Mouse (Mus musculus): ENCODE results near the gene Nfkbil1. TPM values are rescaled to one million over a fixed set of nuclear protein-coding genes. Genes with fewer than 3 reads are reported as not detected.

Gene Nfkbil1
- polyA plus RNA-seq, 1 experiment from 2014 or later, result 4.3 TPM

DNA sequence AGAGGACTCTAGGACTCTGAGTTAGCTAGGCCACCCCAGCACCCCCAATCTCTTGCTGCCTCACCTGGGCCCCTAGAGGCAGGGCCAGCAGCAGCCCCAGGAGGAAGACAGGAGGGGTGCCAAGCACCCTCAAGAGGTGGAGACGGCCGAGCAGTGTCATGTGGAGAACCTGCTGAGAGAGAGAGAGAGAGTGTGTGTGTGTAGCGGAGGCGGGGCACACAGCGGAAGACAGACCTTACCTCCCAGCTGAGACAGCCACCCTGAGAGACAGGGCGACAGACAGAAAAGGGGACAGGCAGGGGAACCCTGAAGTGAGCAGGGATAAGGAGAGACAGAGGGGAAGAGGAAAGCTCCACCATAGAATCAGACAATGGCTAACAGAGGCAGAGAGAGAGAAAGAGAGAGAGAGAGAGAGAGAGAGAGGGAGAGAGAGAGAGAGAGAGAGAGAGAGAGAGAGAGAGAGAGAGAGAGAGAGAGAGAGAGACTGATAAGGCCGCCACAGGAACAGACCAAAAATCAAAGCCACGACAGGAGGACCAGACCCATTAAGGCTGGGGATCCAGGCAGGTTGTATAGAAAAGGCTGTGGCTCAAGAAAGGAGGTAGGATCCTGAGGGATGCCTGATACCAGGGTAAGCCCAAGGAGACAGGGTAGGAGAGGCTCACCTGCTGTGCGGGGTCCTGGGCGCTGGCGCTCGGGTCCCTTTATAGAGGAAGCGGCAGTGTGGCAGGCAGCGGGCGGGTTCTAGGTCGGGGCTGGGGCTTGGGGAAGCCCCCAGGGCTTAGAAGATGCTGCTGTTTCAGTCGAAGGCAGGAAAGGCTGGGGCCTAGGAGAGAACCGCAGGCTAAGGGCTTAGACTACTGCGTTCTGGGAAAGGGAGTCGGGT is 30.9 kb downstream of the Nfkbil1 start, which contains the start of gene Lta:
TSS of gene Lta (minus strand) at position 858 of the 886 bp plus-strand sequence.
- H3K4me3 ChIP-seq (ENCODE audit: low read depth, low read length), result no peak within 1 kb of the TSS

DNA sequence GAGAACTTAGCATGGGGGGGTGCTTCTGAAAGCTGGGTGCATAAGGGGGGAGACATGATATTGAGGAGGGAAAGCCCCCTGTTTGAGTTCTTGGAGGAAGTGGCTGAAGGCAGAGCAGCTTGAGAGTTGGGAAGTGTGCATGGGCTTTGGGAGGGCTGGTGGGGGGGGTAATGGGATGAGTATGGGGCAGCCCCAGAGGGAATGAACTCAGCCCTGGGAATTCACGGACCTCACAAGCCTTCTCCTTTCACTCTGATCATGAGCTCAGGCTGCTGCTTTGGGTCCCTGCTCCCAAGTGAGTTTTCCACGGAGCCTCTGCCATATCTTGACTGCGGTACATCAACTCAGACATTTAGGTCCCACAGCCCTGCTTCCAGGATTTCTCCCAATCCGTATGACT is 33.1 kb downstream of the Nfkbil1 start:
- Histone ChIP-seq H3K36me3 (ENCODE audit: control insufficient read depth, insufficient read depth, low read length) (no peaks in the 10 kb centered on the region), H3K4me3 (ENCODE audit: low read depth, low read length) (no peak overlapping the region), H3K4me1 (replicated peaks; ENCODE audit: control insufficient read depth, insufficient read depth, low read length) (no peaks in the 10 kb centered on the region)

More for the DNA sequence above, 30.9 kb downstream of the Nfkbil1 start, which contains the start of gene Lta:
- Histone ChIP-seq H3K27me3 (replicated peaks; ENCODE audit: control insufficient read depth, insufficient read depth, low read length) (peaks cover 19% of the 10 kb centered on the region; the same call in 1 of the 2 replicates), H3K9me3 (ENCODE audit: control insufficient read depth, low read length) (no peaks in the 10 kb centered on the region), H3K9ac (ENCODE audit: low read length) (no peak within 1 kb of the TSS), H3K27ac (ENCODE audit: low read depth) (no peak within 1 kb of the TSS), H3K4me2 (ENCODE audit: low read length) (no peak within 1 kb of the TSS), H3K4me1 (replicated peaks; ENCODE audit: control insufficient read depth, insufficient read depth, low read length) (no peaks in the 10 kb centered on the region), H3K36me3 (ENCODE audit: control insufficient read depth, insufficient read depth, low read length) (no peaks in the 10 kb centered on the region)
- no peak for DNase-seq (ENCODE audit: low spot score)
- ATAC-seq (replicated peaks; ENCODE audit: low FRiP score, low TSS enrichment, low read depth), result no peak
- WGBS, result 34% methylated on average over 20 of the region's 20 CpGs

DNA sequence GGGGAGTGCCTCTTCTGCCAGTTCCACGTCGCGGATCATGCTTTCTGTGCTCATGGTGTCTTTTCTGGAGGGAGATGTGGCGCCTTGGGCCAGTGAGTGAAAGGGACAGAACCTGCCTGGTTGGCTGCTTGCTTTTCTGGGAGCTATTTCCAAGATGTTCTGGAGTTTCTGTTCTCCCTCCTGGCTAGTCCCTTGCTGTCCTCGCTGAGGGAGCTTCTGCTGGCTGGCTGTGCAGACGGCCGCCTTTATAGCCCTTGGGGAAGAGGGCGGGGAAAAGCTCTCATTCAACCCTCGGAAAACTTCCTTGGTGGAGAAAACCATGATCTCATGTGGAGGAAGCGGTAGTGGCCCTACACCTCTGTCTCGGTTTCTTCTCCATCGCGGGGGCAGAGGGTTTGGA is 33.8 kb downstream of the Nfkbil1 start, which contains the start of gene Tnf:
TSS of gene Tnf (minus strand) at position 221 of the 400 bp plus-strand sequence.
- Histone ChIP-seq H3K4me2 (ENCODE audit: low read length) (peak within 1 kb of the TSS; percentile 22; the same call in 1 of the 2 replicates), H3K9me3 (ENCODE audit: control insufficient read depth, low read length) (no peaks in the 10 kb centered on the region), H3K4me1 (replicated peaks; ENCODE audit: control insufficient read depth, insufficient read depth, low read length) (no peaks in the 10 kb centered on the region), H3K27ac (ENCODE audit: low read depth) (no peak within 1 kb of the TSS), H3K4me3 (ENCODE audit: low read depth, low read length) (no peak within 1 kb of the TSS), H3K9ac (ENCODE audit: low read length) (no peak within 1 kb of the TSS), H3K36me3 (ENCODE audit: control insufficient read depth, insufficient read depth, low read length) (no peaks in the 10 kb centered on the region), H3K27me3 (replicated peaks; ENCODE audit: control insufficient read depth, insufficient read depth, low read length) (peaks cover 29% of the 10 kb centered on the region)
- DNase-seq (ENCODE audit: low spot score), result no peak
- no peak for ATAC-seq (replicated peaks; ENCODE audit: low FRiP score, low TSS enrichment, low read depth)
- WGBS, result 29% methylated on average over 13 of the region's 13 CpGs

More for the DNA sequence above, 33.1 kb downstream of the Nfkbil1 start:
- DNase-seq (ENCODE audit: low spot score), result no peak
- 65% methylated on average over 4 of the region's 4 CpGs for WGBS
- no peak overlapping the region for H3K27ac ChIP-seq (ENCODE audit: low read depth)
- no peak overlapping the region for H3K4me2 ChIP-seq (ENCODE audit: low read length)
- no peak for ATAC-seq (replicated peaks; ENCODE audit: low FRiP score, low TSS enrichment, low read depth)
- H3K9ac ChIP-seq (ENCODE audit: low read length), result no peak overlapping the region
- peaks cover 24% of the 10 kb centered on the region; the same call in 1 of the 2 replicates for H3K27me3 ChIP-seq (replicated peaks; ENCODE audit: control insufficient read depth, insufficient read depth, low read length)
- H3K9me3 ChIP-seq (ENCODE audit: control insufficient read depth, low read length), result no peaks in the 10 kb centered on the region

DNA sequence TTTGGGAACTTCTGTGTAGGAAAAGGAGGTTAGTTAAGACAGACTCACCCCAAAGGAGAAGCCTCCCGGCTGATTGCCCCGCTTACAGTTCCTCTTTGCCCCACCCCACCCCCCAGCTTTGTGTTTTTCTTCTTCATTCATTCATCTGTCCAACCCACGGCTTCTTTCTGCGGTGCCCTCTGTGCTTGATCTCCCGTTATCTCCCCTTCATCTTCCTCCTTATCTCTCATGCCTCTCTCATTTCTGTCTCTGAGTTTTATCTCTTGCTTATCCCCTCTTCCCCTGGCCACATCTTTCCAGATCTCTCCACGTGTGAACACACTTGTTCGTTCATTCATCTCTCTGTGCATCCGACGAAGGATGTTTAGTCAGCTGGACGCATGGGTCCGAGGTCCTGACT is 34.5 kb downstream of the Nfkbil1 start:
- no peak overlapping the region for H3K4me3 ChIP-seq (ENCODE audit: low read depth, low read length)
- no peak overlapping the region for H3K27ac ChIP-seq (ENCODE audit: low read depth)
- H3K9ac ChIP-seq (ENCODE audit: low read length), result no peak overlapping the region
- peaks cover 35% of the 10 kb centered on the region for H3K27me3 ChIP-seq (replicated peaks; ENCODE audit: control insufficient read depth, insufficient read depth, low read length)
- H3K9me3 ChIP-seq (ENCODE audit: control insufficient read depth, low read length), result no peaks in the 10 kb centered on the region
- ATAC-seq (replicated peaks; ENCODE audit: low FRiP score, low TSS enrichment, low read depth) (no peak), DNase-seq (ENCODE audit: low spot score) (no peak)
- 69% methylated on average over 11 of the region's 11 CpGs for WGBS
- H3K4me1 ChIP-seq (replicated peaks; ENCODE audit: control insufficient read depth, insufficient read depth, low read length), result peaks cover 3% of the 10 kb centered on the region; the same call in 1 of the 2 replicates
- no peak overlapping the region for H3K4me2 ChIP-seq (ENCODE audit: low read length)
- no peaks in the 10 kb centered on the region for H3K36me3 ChIP-seq (ENCODE audit: control insufficient read depth, insufficient read depth, low read length)

DNA sequence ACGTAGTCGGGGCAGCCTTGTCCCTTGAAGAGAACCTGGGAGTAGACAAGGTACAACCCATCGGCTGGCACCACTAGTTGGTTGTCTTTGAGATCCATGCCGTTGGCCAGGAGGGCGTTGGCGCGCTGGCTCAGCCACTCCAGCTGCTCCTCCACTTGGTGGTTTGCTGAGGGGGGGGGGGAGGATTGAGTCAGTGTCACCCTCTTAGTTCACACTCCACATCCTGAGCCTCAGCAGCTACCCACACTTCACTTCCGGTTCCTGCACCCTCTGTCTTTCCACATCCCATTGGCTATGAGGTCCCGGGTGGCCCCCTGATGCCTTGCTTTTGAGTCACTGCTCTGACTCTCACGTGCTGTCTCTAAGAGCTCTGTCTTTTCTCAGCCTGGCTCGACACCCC is 35.2 kb downstream of the Nfkbil1 start:
- ATAC-seq (replicated peaks; ENCODE audit: low FRiP score, low TSS enrichment, low read depth) (no peak), DNase-seq (ENCODE audit: low spot score) (no peak)
- Histone ChIP-seq H3K9ac (ENCODE audit: low read length) (no peak overlapping the region), H3K27ac (ENCODE audit: low read depth) (no peak overlapping the region), H3K4me3 (ENCODE audit: low read depth, low read length) (no peak overlapping the region), H3K9me3 (ENCODE audit: control insufficient read depth, low read length) (no peaks in the 10 kb centered on the region), H3K36me3 (ENCODE audit: control insufficient read depth, insufficient read depth, low read length) (no peaks in the 10 kb centered on the region), H3K4me1 (replicated peaks; ENCODE audit: control insufficient read depth, insufficient read depth, low read length) (peaks cover 7% of the 10 kb centered on the region; the same call in 1 of the 2 replicates), H3K27me3 (replicated peaks; ENCODE audit: control insufficient read depth, insufficient read depth, low read length) (peaks cover 39% of the 10 kb centered on the region), H3K4me2 (ENCODE audit: low read length) (no peak overlapping the region)
- 86% methylated on average over 11 of the region's 11 CpGs for WGBS

DNA sequence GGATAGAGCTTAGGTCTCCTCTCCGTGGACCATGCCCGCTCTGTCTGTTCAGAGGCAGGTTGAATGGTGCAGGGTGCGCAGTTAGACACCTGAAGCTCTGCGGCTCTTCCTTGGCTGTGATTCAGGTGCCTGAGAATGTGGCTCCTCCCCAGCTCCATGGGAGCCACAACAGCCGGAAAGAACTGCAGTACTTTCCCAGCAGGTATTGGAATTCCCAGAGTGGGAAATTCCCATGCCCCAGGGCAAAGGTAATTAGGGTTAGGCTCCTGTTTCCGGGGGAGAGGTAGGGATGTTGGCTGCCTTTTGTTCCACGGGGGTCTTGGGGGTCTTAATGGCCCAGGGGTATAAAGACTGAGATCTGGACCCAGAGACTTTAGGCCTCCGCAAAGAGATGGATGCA is 36.6 kb downstream of the Nfkbil1 start:
- Histone ChIP-seq H3K4me1 (replicated peaks; ENCODE audit: control insufficient read depth, insufficient read depth, low read length) (peaks cover 17% of the 10 kb centered on the region; the same call in 1 of the 2 replicates), H3K4me2 (ENCODE audit: low read length) (no peak overlapping the region), H3K9ac (ENCODE audit: low read length) (no peak overlapping the region), H3K27ac (ENCODE audit: low read depth) (no peak overlapping the region), H3K36me3 (ENCODE audit: control insufficient read depth, insufficient read depth, low read length) (no peaks in the 10 kb centered on the region), H3K4me3 (ENCODE audit: low read depth, low read length) (no peak overlapping the region), H3K9me3 (ENCODE audit: control insufficient read depth, low read length) (no peaks in the 10 kb centered on the region), H3K27me3 (replicated peaks; ENCODE audit: control insufficient read depth, insufficient read depth, low read length) (peaks cover 46% of the 10 kb centered on the region)
- WGBS, result 32% methylated on average over 8 of the region's 8 CpGs
- no peak for ATAC-seq (replicated peaks; ENCODE audit: low FRiP score, low TSS enrichment, low read depth)
- no peak for DNase-seq (ENCODE audit: low spot score)

DNA sequence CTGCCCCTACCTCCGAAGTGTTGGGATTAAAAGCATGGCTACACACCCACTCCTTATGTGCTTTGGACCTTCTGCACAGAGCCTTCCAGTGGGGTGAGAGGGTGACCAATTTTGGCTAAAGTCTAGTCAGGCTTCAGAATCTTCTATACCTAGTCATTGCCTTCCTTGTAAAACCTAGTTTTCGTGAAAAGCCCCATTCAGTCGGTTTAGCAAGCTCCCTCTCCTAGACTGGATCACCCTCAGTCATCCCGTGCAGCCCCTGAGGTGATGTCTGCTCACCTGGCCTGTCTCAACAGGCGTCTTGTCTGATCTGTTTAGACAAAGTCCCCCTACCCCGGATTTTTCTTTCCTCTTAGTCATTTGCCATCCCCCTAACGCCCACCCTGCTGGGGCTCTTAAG is 37.6 kb downstream of the Nfkbil1 start:
- peaks cover 19% of the 10 kb centered on the region; the same call in 1 of the 2 replicates for H3K4me1 ChIP-seq (replicated peaks; ENCODE audit: control insufficient read depth, insufficient read depth, low read length)
- no peak overlapping the region for H3K4me2 ChIP-seq (ENCODE audit: low read length)
- H3K9ac ChIP-seq (ENCODE audit: low read length), result no peak overlapping the region
- no peak overlapping the region for H3K27ac ChIP-seq (ENCODE audit: low read depth)
- peaks cover 42% of the 10 kb centered on the region for H3K27me3 ChIP-seq (replicated peaks; ENCODE audit: control insufficient read depth, insufficient read depth, low read length)
- no peak overlapping the region for H3K4me3 ChIP-seq (ENCODE audit: low read depth, low read length)
- ATAC-seq (replicated peaks; ENCODE audit: low FRiP score, low TSS enrichment, low read depth) (no peak), DNase-seq (ENCODE audit: low spot score) (no peak)
- 54% methylated on average over 7 of the region's 7 CpGs for WGBS
- no peaks in the 10 kb centered on the region for H3K36me3 ChIP-seq (ENCODE audit: control insufficient read depth, insufficient read depth, low read length)
- H3K9me3 ChIP-seq (ENCODE audit: control insufficient read depth, low read length), result no peaks in the 10 kb centered on the region

DNA sequence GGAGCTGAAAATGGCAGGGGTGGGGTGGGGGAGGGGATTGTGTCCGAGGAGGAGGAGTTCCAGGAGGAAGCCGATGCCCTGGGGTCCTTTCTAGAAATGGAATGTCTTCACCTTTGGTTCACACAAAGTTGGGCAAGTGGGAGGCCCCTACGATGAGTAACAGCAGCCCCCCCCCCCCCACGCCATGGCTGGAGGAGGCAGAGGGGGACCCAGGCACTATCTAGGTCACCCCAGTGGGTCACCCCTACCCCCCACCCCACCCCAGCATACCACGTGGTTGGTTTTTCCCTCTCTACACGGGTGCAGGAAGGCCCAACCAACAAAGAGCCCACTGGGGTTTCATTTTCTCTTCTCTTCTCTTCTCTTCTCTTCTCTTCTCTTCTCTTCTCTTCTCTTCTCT is 38.5 kb downstream of the Nfkbil1 start:
- no peak overlapping the region for H3K27ac ChIP-seq (ENCODE audit: low read depth)
- peaks cover 19% of the 10 kb centered on the region; the same call in 1 of the 2 replicates for H3K4me1 ChIP-seq (replicated peaks; ENCODE audit: control insufficient read depth, insufficient read depth, low read length)
- no peaks in the 10 kb centered on the region for H3K9me3 ChIP-seq (ENCODE audit: control insufficient read depth, low read length)
- H3K9ac ChIP-seq (ENCODE audit: low read length), result no peak overlapping the region
- H3K4me3 ChIP-seq (ENCODE audit: low read depth, low read length), result no peak overlapping the region
- no peak overlapping the region for H3K4me2 ChIP-seq (ENCODE audit: low read length)
- WGBS, result 35% methylated on average over 5 of the region's 6 CpGs
- DNase-seq (ENCODE audit: low spot score), result no peak
- peaks cover 42% of the 10 kb centered on the region for H3K27me3 ChIP-seq (replicated peaks; ENCODE audit: control insufficient read depth, insufficient read depth, low read length)
- ATAC-seq (replicated peaks; ENCODE audit: low FRiP score, low TSS enrichment, low read depth), result no peak
- no peaks in the 10 kb centered on the region for H3K36me3 ChIP-seq (ENCODE audit: control insufficient read depth, insufficient read depth, low read length)

Data from intestine, embryonic 14.5 days (tissue).